ENCODE assay signal across 10 mouse cellular contexts in genomic region chr4:135571037-135571550, GRCm38 (mm10). TPM values are rescaled to one million over a fixed set of nuclear protein-coding genes. Genes with fewer than 3 reads are reported as not detected.
A peak's percentile ranks its signal among the peaks of the same experiment; 100 is the strongest.
DNase-seq lines count a peak whose midpoint lies in the region; ATAC-seq lines count a peak whose summit lies in the region.
"Had no signal": no experiment of that assay in that cellular context is flagged by ENCODE, and none has a peak within 500 bp of the region (broad histone marks: within the 10 kb centered on the region; RNA-seq: fewer than 3 reads in every experiment).

No protein-coding gene starts in this region.

- H3K27ac ChIP-seq in hindbrain, embryonic 10.5 days, result peak overlapping the region; percentile 35; the same call in 1 of the 2 replicates
- H3K27ac ChIP-seq in hindbrain, embryonic 14.5 days, result no peak overlapping the region
- H3K27ac ChIP-seq in midbrain, embryonic 14.5 days (replicated peaks; ENCODE audit: low read depth, low read length), result no peak overlapping the region
- H3K27ac ChIP-seq in midbrain, embryonic 11.5 days (ENCODE audit: low read depth, low read length), result no peak overlapping the region
- peak overlapping the region; percentile 76 for H3K27ac ChIP-seq in stomach, embryonic 15.5 days
- H3K27ac ChIP-seq: hindbrain, embryonic 13.5 days had no signal

- peak; percentile 43 for DNase-seq in adrenal gland, adult 2 months
- DNase-seq in adrenal gland, postnatal 14 days, result no peak
- DNase-seq in hindbrain, embryonic 10.5 days (ENCODE audit: low spot score), result no peak
- no peak for DNase-seq in hindbrain, embryonic 14.5 days (ENCODE audit: low spot score)
- no peak for DNase-seq in midbrain, embryonic 14.5 days
- no peak for DNase-seq in midbrain, embryonic 11.5 days (ENCODE audit: low spot score, missing footprints)
- no peak for DNase-seq in gastrocnemius, postnatal 36 days
- DNase-seq: cerebellum, postnatal 36 days had no signal

- no peaks in the 10 kb centered on the region for H3K36me3 ChIP-seq in hindbrain, embryonic 10.5 days
- H3K36me3 ChIP-seq in hindbrain, embryonic 14.5 days (replicated peaks; ENCODE audit: control insufficient read depth, insufficient read depth), result no peaks in the 10 kb centered on the region
- H3K36me3 ChIP-seq in midbrain, embryonic 14.5 days (ENCODE audit: control insufficient read depth, insufficient read depth, low read length), result no peaks in the 10 kb centered on the region
- H3K36me3 ChIP-seq in midbrain, embryonic 11.5 days (ENCODE audit: control insufficient read depth, insufficient read depth, low read length), result no peaks in the 10 kb centered on the region
- H3K36me3 ChIP-seq in stomach, embryonic 15.5 days, result no peaks in the 10 kb centered on the region
- H3K36me3 ChIP-seq: hindbrain, embryonic 13.5 days had no signal

- no peak overlapping the region for H3K4me2 ChIP-seq in hindbrain, embryonic 14.5 days (replicated peaks)
- H3K4me2 ChIP-seq in midbrain, embryonic 14.5 days (ENCODE audit: low read length), result peak overlapping the region; percentile 55; the same call in 1 of the 2 replicates
- no peak overlapping the region for H3K4me2 ChIP-seq in midbrain, embryonic 11.5 days
- H3K4me2 ChIP-seq in stomach, embryonic 15.5 days, result peak overlapping the region; percentile 74

- H3K4me1 ChIP-seq in hindbrain, embryonic 10.5 days (replicated peaks), result peaks cover 81% of the 10 kb centered on the region
- H3K4me1 ChIP-seq in hindbrain, embryonic 14.5 days (replicated peaks; ENCODE audit: control insufficient read depth, insufficient read depth, low read length), result peaks cover 21% of the 10 kb centered on the region; the same call in 1 of the 2 replicates
- peaks cover 39% of the 10 kb centered on the region for H3K4me1 ChIP-seq in midbrain, embryonic 14.5 days (ENCODE audit: control insufficient read depth, insufficient read depth, low read length)
- H3K4me1 ChIP-seq in midbrain, embryonic 11.5 days (ENCODE audit: control insufficient read depth, insufficient read depth, low read length), result peaks cover 19% of the 10 kb centered on the region
- peaks cover 56% of the 10 kb centered on the region for H3K4me1 ChIP-seq in stomach, embryonic 15.5 days

- peaks cover 100% of the 10 kb centered on the region for H3K27me3 ChIP-seq in hindbrain, embryonic 10.5 days (ENCODE audit: insufficient read depth, poor library complexity, severe bottlenecking)
- peaks cover 58% of the 10 kb centered on the region for H3K27me3 ChIP-seq in hindbrain, embryonic 14.5 days (ENCODE audit: control insufficient read depth, insufficient read depth, low read length)
- H3K27me3 ChIP-seq in midbrain, embryonic 14.5 days (ENCODE audit: control insufficient read depth, insufficient read depth, low read length), result peaks cover 50% of the 10 kb centered on the region
- H3K27me3 ChIP-seq in midbrain, embryonic 11.5 days (ENCODE audit: control insufficient read depth, insufficient read depth, low read length), result peaks cover 50% of the 10 kb centered on the region
- H3K27me3 ChIP-seq in stomach, embryonic 15.5 days (replicated peaks), result peaks cover 30% of the 10 kb centered on the region

- 64% methylated on average over 6 of the region's 6 CpGs for WGBS in hindbrain, embryonic 10.5 days
- WGBS in hindbrain, embryonic 14.5 days, result 61% methylated on average over 6 of the region's 6 CpGs
- 57% methylated on average over 6 of the region's 6 CpGs for WGBS in midbrain, embryonic 14.5 days
- WGBS in midbrain, embryonic 11.5 days, result 61% methylated on average over 6 of the region's 6 CpGs
- 40% methylated on average over 6 of the region's 6 CpGs for WGBS in stomach, embryonic 15.5 days

- peak overlapping the region; percentile 55; the same call in 1 of the 2 replicates for H3K4me3 ChIP-seq in hindbrain, embryonic 10.5 days
- no peak overlapping the region for H3K4me3 ChIP-seq in hindbrain, embryonic 14.5 days (replicated peaks; ENCODE audit: low read length)
- no peak overlapping the region for H3K4me3 ChIP-seq in midbrain, embryonic 14.5 days (replicated peaks; ENCODE audit: low read depth, low read length)
- no peak overlapping the region for H3K4me3 ChIP-seq in midbrain, embryonic 11.5 days (ENCODE audit: low read depth, low read length)
- peak overlapping the region; percentile 40 for H3K4me3 ChIP-seq in stomach, embryonic 15.5 days (replicated peaks)

- ATAC-seq in hindbrain, embryonic 14.5 days (ENCODE audit: low FRiP score), result no peak
- ATAC-seq in midbrain, embryonic 14.5 days (ENCODE audit: low FRiP score, low TSS enrichment), result no peak
- no peak for ATAC-seq in midbrain, embryonic 11.5 days (ENCODE audit: low FRiP score)
- no peak for ATAC-seq in stomach, embryonic 15.5 days (ENCODE audit: insufficient read depth, low FRiP score, low read depth)

- no peaks in the 10 kb centered on the region for H3K9me3 ChIP-seq in hindbrain, embryonic 10.5 days
- no peaks in the 10 kb centered on the region for H3K9me3 ChIP-seq in hindbrain, embryonic 14.5 days (ENCODE audit: control insufficient read depth, low read length)
- no peaks in the 10 kb centered on the region for H3K9me3 ChIP-seq in midbrain, embryonic 14.5 days (ENCODE audit: control insufficient read depth, low read length)
- no peaks in the 10 kb centered on the region for H3K9me3 ChIP-seq in midbrain, embryonic 11.5 days (ENCODE audit: control insufficient read depth, low read length)
- H3K9me3 ChIP-seq in stomach, embryonic 15.5 days, result no peaks in the 10 kb centered on the region
- H3K9me3 ChIP-seq: hindbrain, embryonic 13.5 days had no signal

- intact Hi-C loops in gastrocnemius, postnatal 36 days (cut with DNase I), result loop anchor here (5.0 kb wide), 1 partner anchor 86 kb away; no protein-coding TSS in a partner anchor

- H3K9ac ChIP-seq in hindbrain, embryonic 14.5 days, result no peak overlapping the region
- H3K9ac ChIP-seq in midbrain, embryonic 14.5 days (replicated peaks; ENCODE audit: low read length), result no peak overlapping the region
- no peak overlapping the region for H3K9ac ChIP-seq in midbrain, embryonic 11.5 days (ENCODE audit: low read length)
- H3K9ac ChIP-seq in stomach, embryonic 15.5 days, result no peak overlapping the region

RNA-seq across cellular contexts. Expression of gene Grhl3, which starts 2.3 kb away (rescaled TPM):
- under 1 TPM in 1 of 2 experiments, not detected in 1; 0.10 TPM for total RNA-seq in adrenal gland, adult 2 months (2021)
- polyA plus RNA-seq in adrenal gland, adult 2 months (2012; rRNA removed), result not detected in 2 replicates
- total RNA-seq in adrenal gland, postnatal 14 days (2021), result 0.23 and 0.37 TPM in 2 replicates
- 3.3 and 5.3 TPM in 2 replicates for polyA plus RNA-seq in hindbrain, embryonic 10.5 days (2016; fragmentation: Nextera tagmentation; extraction: Ambion mirVana)
- polyA plus RNA-seq in hindbrain, embryonic 14.5 days (2014; fragmentation: Nextera tagmentation; extraction: Ambion mirVana), result 1.0 and 1.1 TPM in 2 replicates
- 1.5 and 1.6 TPM in 2 replicates for polyA plus RNA-seq in midbrain, embryonic 14.5 days (2014; fragmentation: Nextera tagmentation; extraction: Ambion mirVana)
- 3.1 and 3.2 TPM in 2 replicates for polyA plus RNA-seq in midbrain, embryonic 11.5 days (2014; fragmentation: Nextera tagmentation; extraction: Ambion mirVana)
- polyA plus RNA-seq in stomach, embryonic 15.5 days (2015; fragmentation: Nextera tagmentation; extraction: Ambion mirVana), result 25.9 and 37.0 TPM in 2 replicates
- under 1 TPM; 0.08 to 0.20 TPM for total RNA-seq in gastrocnemius, postnatal 36 days (2021)

Comparison
In these comparisons a context has a peak if more than half of its experiments do, and no peak if none do; other contexts are left out.
1. H3K27ac ChIP-seq: peak in hindbrain, embryonic 10.5 days (single experiment) and stomach, embryonic 15.5 days (single experiment); none in hindbrain, embryonic 14.5 days (single experiment), midbrain, embryonic 14.5 days (single experiment) and midbrain, embryonic 11.5 days (single experiment).
2. H3K4me3 ChIP-seq: peak in hindbrain, embryonic 10.5 days (single experiment) and stomach, embryonic 15.5 days (single experiment); none in hindbrain, embryonic 14.5 days (single experiment), midbrain, embryonic 14.5 days (single experiment) and midbrain, embryonic 11.5 days (single experiment).
3. H3K4me2 ChIP-seq: peak in midbrain, embryonic 14.5 days (single experiment) and stomach, embryonic 15.5 days (single experiment); none in hindbrain, embryonic 14.5 days (single experiment) and midbrain, embryonic 11.5 days (single experiment).